Mouse (Mus musculus) liver, embryonic 14.5 days (tissue): ENCODE results near the gene Carmil1.

Source experiments
- CTCF ChIP-seq: IDR thresholded peaks from 2 replicates; pipeline ENCODE4 v1.5.1; 2016; ENCODE audit warnings: antibody characterized with exemption, low read depth, control low read depth
- EP300 ChIP-seq: IDR thresholded peaks from 2 replicates; pipeline ENCODE4 v1.6.1; 2016; ENCODE audit warnings: antibody characterized with exemption, low read depth

GRCm38 (mm10) chr13:24049267-24050034 is 231.1 kb downstream of the Carmil1 start:
- TF ChIP-seq CTCF: no peak
- no peak for TF ChIP-seq EP300
